8 mouse cellular contexts compared by ENCODE assay signal in the genomic region with DNA sequence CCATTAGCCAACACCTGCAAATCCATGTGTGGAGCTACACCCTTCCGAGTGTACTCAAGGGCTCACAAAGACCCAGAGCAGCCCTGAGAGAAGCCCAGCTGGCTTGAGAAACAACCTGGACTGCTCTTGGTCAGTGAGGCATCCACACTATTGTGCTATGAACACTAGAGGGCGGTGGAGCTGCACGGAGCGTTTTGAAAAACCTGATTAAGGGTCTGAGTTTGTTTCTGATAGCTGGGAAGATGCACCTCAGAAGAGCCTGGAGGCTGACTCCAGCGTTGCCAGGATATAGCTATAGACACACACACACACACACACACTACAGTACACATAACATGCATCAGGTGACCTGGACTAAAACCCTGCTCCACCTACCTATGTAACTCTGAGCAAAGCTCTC.
A peak's percentile ranks its signal among the peaks of the same experiment; 100 is the strongest.
DNase-seq lines count a peak whose midpoint lies in the region; ATAC-seq and TF ChIP-seq lines count a peak whose summit lies in the region.

No protein-coding gene starts in this region.

- peak; percentile 40 for DNase-seq in heart, adult 8-10 months (ENCODE audit: low spot score)
- no peak for DNase-seq in heart, adult 11 months
- DNase-seq in cerebellum, adult 8-10 months: peak; percentile 45
- peak; percentile 85 for DNase-seq in forebrain, postnatal 0 days
- DNase-seq in left cerebral cortex, postnatal 14 days (ENCODE audit: low spot score in 2 of 2): peak; percentile 74 to 77
- DNase-seq in midbrain, embryonic 14.5 days: peak; percentile 93
- peak in 1 of 2 experiments; percentile 25 for DNase-seq in spleen, adult 2 months (ENCODE audit: low read depth in 1 of 2, low spot score in 2 of 2)

- H3K27ac ChIP-seq in forebrain, postnatal 0 days (ENCODE audit: low read depth, low read length): no peak overlapping the region
- H3K27ac ChIP-seq in intestine, embryonic 16.5 days (ENCODE audit: low read length): no peak overlapping the region
- no peak overlapping the region for H3K27ac ChIP-seq in midbrain, embryonic 14.5 days (replicated peaks; ENCODE audit: low read depth, low read length)
- H3K27ac ChIP-seq in spleen, adult 2 months (ENCODE audit: insufficient read depth, low read length): no peak overlapping the region

- peak; percentile 84 for ATAC-seq in forebrain, postnatal 0 days
- peak; percentile 28; the same call in 1 of the 2 replicates for ATAC-seq in intestine, embryonic 16.5 days
- ATAC-seq in midbrain, embryonic 14.5 days (ENCODE audit: low FRiP score, low TSS enrichment): peak; percentile 53

- H3K9me3 ChIP-seq in forebrain, postnatal 0 days (ENCODE audit: low read length): no peaks in the 10 kb centered on the region
- no peaks in the 10 kb centered on the region for H3K9me3 ChIP-seq in intestine, embryonic 16.5 days (ENCODE audit: control insufficient read depth, low read length)
- H3K9me3 ChIP-seq in midbrain, embryonic 14.5 days (ENCODE audit: control insufficient read depth, low read length): no peaks in the 10 kb centered on the region

- 5% methylated on average over 5 of the region's 5 CpGs for WGBS in forebrain, postnatal 0 days
- 8% methylated on average over 5 of the region's 5 CpGs for WGBS in intestine, embryonic 16.5 days
- WGBS in midbrain, embryonic 14.5 days: 8% methylated on average over 5 of the region's 5 CpGs
- 5% methylated on average over 5 of the region's 5 CpGs for WGBS in spleen, adult 2 months

- no peak overlapping the region for H3K4me2 ChIP-seq in forebrain, postnatal 0 days (ENCODE audit: low read depth)
- no peak overlapping the region for H3K4me2 ChIP-seq in intestine, embryonic 16.5 days (ENCODE audit: low read depth, low read length)
- no peak overlapping the region for H3K4me2 ChIP-seq in midbrain, embryonic 14.5 days (ENCODE audit: low read length)

- no peak overlapping the region for H3K4me3 ChIP-seq in forebrain, postnatal 0 days (ENCODE audit: low read depth, low read length)
- no peak overlapping the region for H3K4me3 ChIP-seq in intestine, embryonic 16.5 days (ENCODE audit: low read length)
- H3K4me3 ChIP-seq in midbrain, embryonic 14.5 days (replicated peaks; ENCODE audit: low read depth, low read length): no peak overlapping the region
- no peak overlapping the region for H3K4me3 ChIP-seq in spleen, adult 2 months (ENCODE audit: extremely low read depth, insufficient read depth, insufficient read length)

- no peak for TF ChIP-seq POLR2A in spleen, adult 2 months (IDR thresholded peaks at IDR 0.05; ENCODE audit: low read depth, low read length)

- no peaks in the 10 kb centered on the region for H3K4me1 ChIP-seq in forebrain, postnatal 0 days (ENCODE audit: insufficient read depth)
- H3K4me1 ChIP-seq in intestine, embryonic 16.5 days (ENCODE audit: control insufficient read depth, insufficient read depth, low read length): no peaks in the 10 kb centered on the region
- no peaks in the 10 kb centered on the region for H3K4me1 ChIP-seq in midbrain, embryonic 14.5 days (ENCODE audit: control insufficient read depth, insufficient read depth, low read length)
- H3K4me1 ChIP-seq in spleen, adult 2 months (ENCODE audit: control insufficient read depth, insufficient read depth, insufficient read length): no peaks in the 10 kb centered on the region

- no peak overlapping the region for H3K9ac ChIP-seq in forebrain, postnatal 0 days
- no peak overlapping the region for H3K9ac ChIP-seq in intestine, embryonic 16.5 days (ENCODE audit: low read depth, low read length)
- H3K9ac ChIP-seq in midbrain, embryonic 14.5 days (replicated peaks; ENCODE audit: low read length): no peak overlapping the region

- peak; percentile 96 for TF ChIP-seq CTCF in forebrain, postnatal 0 days (IDR thresholded peaks at IDR 0.05; ENCODE audit: low read depth)
- peak; percentile 75; the same call in 1 of the 2 replicates for TF ChIP-seq CTCF in spleen, adult 2 months (IDR thresholded peaks at IDR 0.05; ENCODE audit: extremely low read depth, insufficient read depth, insufficient read length, insufficient replicate concordance)

- intact Hi-C loops in left cerebral cortex, postnatal 14 days (cut with DNase I): loop anchor here (5.0 kb wide), 1 partner anchor 350 kb away; no protein-coding TSS in a partner anchor

- H3K36me3 ChIP-seq in forebrain, postnatal 0 days (ENCODE audit: insufficient read depth): no peaks in the 10 kb centered on the region
- H3K36me3 ChIP-seq in intestine, embryonic 16.5 days (ENCODE audit: control insufficient read depth, insufficient read depth, low read length): no peaks in the 10 kb centered on the region
- no peaks in the 10 kb centered on the region for H3K36me3 ChIP-seq in midbrain, embryonic 14.5 days (ENCODE audit: control insufficient read depth, insufficient read depth, low read length)
- no peaks in the 10 kb centered on the region for H3K36me3 ChIP-seq in spleen, adult 2 months (ENCODE audit: control insufficient read depth, insufficient read depth, low read length)

- H3K27me3 ChIP-seq in forebrain, postnatal 0 days (ENCODE audit: insufficient read depth, low read length): no peaks in the 10 kb centered on the region
- H3K27me3 ChIP-seq in intestine, embryonic 16.5 days (replicated peaks; ENCODE audit: control insufficient read depth, insufficient read depth, low read length): no peaks in the 10 kb centered on the region
- no peaks in the 10 kb centered on the region for H3K27me3 ChIP-seq in midbrain, embryonic 14.5 days (ENCODE audit: control insufficient read depth, insufficient read depth, low read length)
- no peaks in the 10 kb centered on the region for H3K27me3 ChIP-seq in spleen, adult 2 months (ENCODE audit: control insufficient read depth, insufficient read depth, low read length)

Comparison
In these comparisons a context has a peak if more than half of its experiments do, and no peak if none do; other contexts are left out.
1. ATAC-seq: peak in every context shown above with its lines; median percentile 84 in forebrain, postnatal 0 days; 53 in midbrain, embryonic 14.5 days; 28 in intestine, embryonic 16.5 days.